Mouse (Mus musculus): ENCODE data around the gene Palld.

The Palld gene

DNA sequence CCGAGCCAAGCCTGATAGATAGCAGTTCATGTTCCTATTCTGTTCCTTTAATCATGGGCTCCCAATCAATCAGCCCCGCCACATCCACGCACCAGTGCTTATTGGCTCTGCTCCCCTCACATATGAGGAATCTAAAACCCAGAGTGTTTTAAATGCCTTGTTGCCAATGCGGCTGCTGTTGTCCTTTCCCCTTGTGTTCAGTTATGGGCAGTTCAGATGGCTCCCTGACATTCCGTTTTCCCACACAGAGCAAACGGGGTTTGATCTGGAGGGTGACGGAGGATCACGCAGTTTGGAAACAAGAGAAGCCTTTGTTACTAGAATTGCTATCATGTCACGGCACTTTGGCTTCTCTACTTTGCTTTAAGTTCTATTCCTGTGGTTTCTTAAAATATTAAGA, 125.9 kb downstream of the Palld start:
- TF ChIP-seq POU5F1 (IDR thresholded peaks at IDR 0.05; ENCODE audit: borderline replicate concordance, low read length) (no peak), CTCF (conservative IDR thresholded peaks at IDR 0.05; ENCODE audit: low read length) (no peak), NANOG (IDR thresholded peaks at IDR 0.05; ENCODE audit: borderline replicate concordance, low read length) (no peak)
- no peaks in the 10 kb centered on the region for H3K36me3 ChIP-seq (ENCODE audit: insufficient read depth, low read length)
- H3K27me3 ChIP-seq (ENCODE audit: insufficient read depth, low read length) = no peaks in the 10 kb centered on the region
- H3K4me3 ChIP-seq (replicated peaks; ENCODE audit: low read length) = no peak overlapping the region
- no peaks in the 10 kb centered on the region for H3K4me1 ChIP-seq (replicated peaks; ENCODE audit: low read depth, low read length)
- no peaks in the 10 kb centered on the region for H3K9me3 ChIP-seq (ENCODE audit: low read length)

DNA sequence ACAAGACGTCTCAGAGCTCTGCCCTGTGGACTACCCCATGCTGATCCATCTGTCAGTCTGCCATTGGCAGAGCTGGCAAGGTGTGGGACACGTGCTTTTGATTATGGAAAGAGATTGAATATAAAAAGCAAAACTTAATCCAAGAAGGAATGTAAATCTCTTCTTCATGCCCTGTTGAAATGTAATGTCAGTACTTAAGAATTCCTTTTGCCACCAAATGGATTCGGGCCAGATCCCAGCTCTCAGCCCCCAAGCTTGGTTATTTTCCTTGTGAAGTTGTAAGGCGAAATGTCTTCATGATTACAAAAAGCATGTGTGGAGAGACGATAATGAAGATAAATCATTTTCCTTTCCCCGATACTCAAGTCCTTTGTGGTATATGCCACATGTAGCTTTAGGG, 126.6 kb downstream of the Palld start:
- no peaks in the 10 kb centered on the region for H3K36me3 ChIP-seq (ENCODE audit: insufficient read depth, low read length)
- no peaks in the 10 kb centered on the region for H3K4me1 ChIP-seq (replicated peaks; ENCODE audit: low read depth, low read length)
- no peak for TF ChIP-seq CTCF (conservative IDR thresholded peaks at IDR 0.05; ENCODE audit: low read length)
- no peak for TF ChIP-seq NANOG (IDR thresholded peaks at IDR 0.05; ENCODE audit: borderline replicate concordance, low read length)
- TF ChIP-seq POU5F1 (IDR thresholded peaks at IDR 0.05; ENCODE audit: borderline replicate concordance, low read length) = no peak
- no peaks in the 10 kb centered on the region for H3K27me3 ChIP-seq (ENCODE audit: insufficient read depth, low read length)
- H3K9me3 ChIP-seq (ENCODE audit: low read length) = no peaks in the 10 kb centered on the region
- no peak overlapping the region for H3K4me3 ChIP-seq (replicated peaks; ENCODE audit: low read length)

DNA sequence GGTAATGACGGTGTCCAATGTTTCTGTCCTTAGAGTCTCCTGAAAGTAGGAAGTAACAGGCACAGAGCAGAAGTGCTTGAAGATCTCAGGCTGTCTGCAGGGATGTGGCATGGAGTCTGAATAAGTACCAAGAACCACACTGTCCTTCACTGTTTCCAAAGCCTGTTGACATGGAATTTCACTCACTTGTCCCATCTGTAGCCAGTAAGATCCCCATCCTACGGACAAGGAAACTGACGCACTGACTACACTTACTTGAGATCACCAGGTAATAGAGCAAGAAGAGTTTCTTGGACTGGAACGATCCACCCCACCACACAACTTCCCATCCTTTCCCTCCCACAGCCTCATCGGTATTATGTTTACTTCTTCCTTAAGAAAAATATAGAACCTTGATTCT, 128.3 kb downstream of the Palld start:
- H3K36me3 ChIP-seq (ENCODE audit: insufficient read depth, low read length) = no peaks in the 10 kb centered on the region
- TF ChIP-seq NANOG (IDR thresholded peaks at IDR 0.05; ENCODE audit: borderline replicate concordance, low read length) (no peak), POU5F1 (IDR thresholded peaks at IDR 0.05; ENCODE audit: borderline replicate concordance, low read length) (no peak), CTCF (conservative IDR thresholded peaks at IDR 0.05; ENCODE audit: low read length) (no peak)
- H3K9me3 ChIP-seq (ENCODE audit: low read length) = no peaks in the 10 kb centered on the region
- H3K4me1 ChIP-seq (replicated peaks; ENCODE audit: low read depth, low read length) = no peaks in the 10 kb centered on the region
- no peak overlapping the region for H3K4me3 ChIP-seq (replicated peaks; ENCODE audit: low read length)
- no peaks in the 10 kb centered on the region for H3K27me3 ChIP-seq (ENCODE audit: insufficient read depth, low read length)

DNA sequence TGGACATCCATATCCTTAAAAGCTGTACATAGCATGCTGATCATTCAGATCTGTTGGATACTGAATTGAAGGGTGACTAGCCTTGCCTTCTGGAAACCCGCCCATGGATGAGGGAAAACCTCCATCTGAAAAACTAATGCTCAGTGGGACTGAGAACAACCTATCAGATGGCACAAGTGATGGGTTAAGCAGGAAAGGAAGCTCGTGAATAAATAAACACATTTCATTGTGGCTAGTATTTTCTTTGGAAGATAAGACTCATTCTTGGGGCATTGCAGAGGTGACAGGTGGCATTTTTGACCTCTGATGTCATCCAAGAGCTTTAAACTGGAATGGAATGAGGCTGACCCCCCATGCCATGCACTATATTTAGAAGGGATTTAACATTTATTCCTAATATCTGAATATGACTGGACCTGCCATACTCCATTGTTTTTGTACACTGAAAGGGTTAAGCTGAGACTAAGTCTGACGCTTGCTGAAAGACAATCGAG, 128.8 kb downstream of the Palld start:
- H3K36me3 ChIP-seq (ENCODE audit: insufficient read depth, low read length) = no peaks in the 10 kb centered on the region
- no peaks in the 10 kb centered on the region for H3K27me3 ChIP-seq (ENCODE audit: insufficient read depth, low read length)
- TF ChIP-seq POU5F1 (IDR thresholded peaks at IDR 0.05; ENCODE audit: borderline replicate concordance, low read length) (no peak), CTCF (conservative IDR thresholded peaks at IDR 0.05; ENCODE audit: low read length) (no peak), NANOG (IDR thresholded peaks at IDR 0.05; ENCODE audit: borderline replicate concordance, low read length) (no peak)
- no peaks in the 10 kb centered on the region for H3K4me1 ChIP-seq (replicated peaks; ENCODE audit: low read depth, low read length)
- no peak overlapping the region for H3K4me3 ChIP-seq (replicated peaks; ENCODE audit: low read length)
- H3K9me3 ChIP-seq (ENCODE audit: low read length) = no peaks in the 10 kb centered on the region

DNA sequence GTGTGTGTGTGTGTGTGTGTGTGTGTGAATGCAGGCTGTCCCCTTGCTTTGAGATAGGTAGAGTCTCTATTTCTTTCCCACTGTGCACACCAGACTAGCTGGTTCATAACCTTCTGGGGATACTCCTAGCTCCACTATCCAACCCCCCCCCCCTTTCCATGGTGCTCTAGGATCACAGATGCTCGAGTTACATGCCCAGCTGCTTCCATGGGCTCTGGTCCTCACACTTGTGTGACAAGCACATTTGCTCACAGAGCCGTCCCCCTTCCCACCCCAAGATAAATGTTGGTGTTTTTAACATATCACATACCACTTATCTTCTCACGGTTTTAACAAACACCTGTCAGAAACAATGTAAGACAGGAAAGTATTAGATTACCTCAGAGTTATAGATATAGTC, 131.2 kb downstream of the Palld start:
- Histone ChIP-seq H3K36me3 (ENCODE audit: insufficient read depth, low read length) (no peaks in the 10 kb centered on the region), H3K4me1 (replicated peaks; ENCODE audit: low read depth, low read length) (no peaks in the 10 kb centered on the region)
- TF ChIP-seq NANOG (IDR thresholded peaks at IDR 0.05; ENCODE audit: borderline replicate concordance, low read length) (no peak), POU5F1 (IDR thresholded peaks at IDR 0.05; ENCODE audit: borderline replicate concordance, low read length) (no peak), CTCF (conservative IDR thresholded peaks at IDR 0.05; ENCODE audit: low read length) (no peak)

DNA sequence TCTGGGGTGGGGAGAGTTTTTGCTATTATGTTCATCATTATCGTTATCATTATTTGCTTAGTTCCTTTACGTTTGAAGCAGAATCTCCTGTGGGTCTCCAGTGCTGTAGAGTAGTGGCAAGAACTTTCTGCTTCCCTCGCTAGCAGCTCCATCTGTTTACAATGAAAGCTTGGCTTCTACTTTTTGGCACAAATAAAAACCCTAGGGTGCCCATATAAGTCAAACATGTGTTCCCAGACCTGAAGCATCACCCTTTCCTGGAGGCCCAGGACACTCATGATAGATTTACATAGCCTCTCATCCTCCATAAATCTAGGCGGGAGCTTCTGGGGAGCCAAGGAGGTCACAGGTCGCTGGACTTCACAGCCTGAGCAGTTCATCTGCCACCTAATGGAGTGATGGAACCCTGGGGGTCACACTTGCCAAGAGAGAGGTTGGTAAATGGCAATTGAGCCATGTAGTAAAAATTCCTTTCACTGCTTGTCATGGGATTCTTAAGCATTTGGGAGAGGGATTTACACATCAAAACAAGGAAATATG, 133.1 kb downstream of the Palld start:
- Histone ChIP-seq H3K4me1 (replicated peaks; ENCODE audit: low read depth, low read length) (no peaks in the 10 kb centered on the region), H3K9me3 (ENCODE audit: low read length) (no peaks in the 10 kb centered on the region), H3K36me3 (ENCODE audit: insufficient read depth, low read length) (no peaks in the 10 kb centered on the region), H3K4me3 (replicated peaks; ENCODE audit: low read length) (no peak overlapping the region), H3K27me3 (ENCODE audit: insufficient read depth, low read length) (no peaks in the 10 kb centered on the region)
- no peak for TF ChIP-seq POU5F1 (IDR thresholded peaks at IDR 0.05; ENCODE audit: borderline replicate concordance, low read length)
- no peak for TF ChIP-seq NANOG (IDR thresholded peaks at IDR 0.05; ENCODE audit: borderline replicate concordance, low read length)
- no peak for TF ChIP-seq CTCF (conservative IDR thresholded peaks at IDR 0.05; ENCODE audit: low read length)

More for the DNA sequence above, 131.2 kb downstream of the Palld start:
- H3K27me3 ChIP-seq (ENCODE audit: insufficient read depth, low read length) = no peaks in the 10 kb centered on the region
- H3K4me3 ChIP-seq (replicated peaks; ENCODE audit: low read length) = no peak overlapping the region
- H3K9me3 ChIP-seq (ENCODE audit: low read length) = no peaks in the 10 kb centered on the region

DNA sequence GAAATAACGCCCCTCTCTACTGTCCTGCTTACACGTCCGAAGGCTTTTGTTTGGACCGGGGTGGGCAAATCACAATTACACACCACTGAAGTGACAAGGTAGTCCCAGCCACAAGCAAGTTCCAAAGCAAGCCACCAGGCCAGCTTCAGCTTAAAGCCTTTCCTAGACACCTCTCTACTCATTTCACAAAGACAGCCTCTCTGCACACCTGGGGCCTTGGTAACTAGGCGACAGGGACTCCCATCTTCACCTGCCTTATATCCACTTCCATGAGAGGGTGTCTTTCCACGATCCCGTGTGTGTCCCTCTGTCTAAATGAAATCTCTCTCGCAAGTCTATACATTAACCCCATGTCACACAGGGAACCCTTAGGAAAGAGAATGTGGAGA, 142.3 kb downstream of the Palld start:
- Histone ChIP-seq H3K27me3 (ENCODE audit: insufficient read depth, low read length) (peaks cover 33% of the 10 kb centered on the region), H3K4me3 (replicated peaks; ENCODE audit: low read length) (peak overlapping the region; percentile 83), H3K9me3 (ENCODE audit: low read length) (no peaks in the 10 kb centered on the region), H3K4me1 (replicated peaks; ENCODE audit: low read depth, low read length) (peaks cover 13% of the 10 kb centered on the region; the same call in 1 of the 2 replicates), H3K36me3 (ENCODE audit: insufficient read depth, low read length) (no peaks in the 10 kb centered on the region)
- TF ChIP-seq CTCF (conservative IDR thresholded peaks at IDR 0.05; ENCODE audit: low read length) (no peak), NANOG (IDR thresholded peaks at IDR 0.05; ENCODE audit: borderline replicate concordance, low read length) (no peak)

DNA sequence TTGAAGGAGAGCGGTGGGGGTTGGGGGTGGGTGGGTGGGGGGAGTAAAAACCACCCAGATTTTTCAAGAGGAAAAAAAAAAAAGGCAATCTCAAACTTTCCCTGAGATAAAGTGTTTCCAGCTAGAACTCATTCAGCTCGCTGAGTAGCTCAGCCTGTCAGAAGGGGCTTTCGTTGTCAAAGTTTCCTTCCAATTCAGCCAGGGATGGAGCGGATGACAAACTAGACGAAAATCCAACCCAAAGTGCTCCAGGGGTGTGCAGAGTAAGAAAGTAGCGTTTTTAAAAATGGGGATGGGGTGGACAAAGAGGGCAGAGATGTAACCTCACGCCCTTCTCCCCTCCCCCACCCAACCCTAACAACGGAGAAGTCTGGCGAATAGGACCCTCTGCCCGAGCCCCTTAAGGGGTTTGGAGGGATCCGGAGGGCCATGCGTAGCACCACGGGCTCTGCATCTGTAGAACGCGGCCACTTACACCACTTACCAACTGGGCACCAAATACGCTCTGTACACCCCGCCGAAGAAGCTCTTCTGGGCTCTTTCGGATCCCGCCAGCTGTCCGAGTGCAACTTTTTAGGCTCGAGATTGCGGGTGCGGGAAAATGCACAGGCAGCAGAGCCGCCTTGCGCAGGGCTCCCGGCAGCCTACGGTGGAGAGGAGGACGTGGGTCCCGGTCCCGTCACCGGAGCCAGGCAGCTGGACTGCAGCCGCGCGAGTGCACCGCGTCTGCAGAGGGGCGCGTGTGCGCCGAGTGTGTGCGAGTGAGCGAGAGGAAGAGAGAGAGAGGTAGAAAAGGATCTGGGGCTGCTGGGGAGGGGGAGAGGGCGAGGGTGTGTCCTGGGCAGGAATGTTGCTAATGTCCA, 142.9 kb downstream of the Palld start:
- TF ChIP-seq NANOG (IDR thresholded peaks at IDR 0.05; ENCODE audit: borderline replicate concordance, low read length) (no peak), POU5F1 (IDR thresholded peaks at IDR 0.05; ENCODE audit: borderline replicate concordance, low read length) (no peak), CTCF (conservative IDR thresholded peaks at IDR 0.05; ENCODE audit: low read length) (no peak)
- H3K4me3 ChIP-seq (replicated peaks; ENCODE audit: low read length) = peak overlapping the region; percentile 83
- H3K27me3 ChIP-seq (ENCODE audit: insufficient read depth, low read length) = peaks cover 33% of the 10 kb centered on the region
- H3K4me1 ChIP-seq (replicated peaks; ENCODE audit: low read depth, low read length) = peaks cover 13% of the 10 kb centered on the region; the same call in 1 of the 2 replicates
- H3K9me3 ChIP-seq (ENCODE audit: low read length) = no peaks in the 10 kb centered on the region
- H3K36me3 ChIP-seq (ENCODE audit: insufficient read depth, low read length) = no peaks in the 10 kb centered on the region

All from E14TG2a.4 (cell line).